Mouse (Mus musculus) left cerebral cortex, adult 8-10 months (tissue): ENCODE measurements around the gene 4931429L15Rik. TPM values are rescaled to one million over a fixed set of nuclear protein-coding genes. Genes with fewer than 3 reads are reported as not detected.

Experiments used
- DNase-seq, 2 experiments: peaks; one replicate each; pipeline ENCODE4 v3.0.0; 2022; ENCODE audit warnings: low spot score in 2 of 2
- total RNA-seq, 4 experiments: library from RNA; stranded (reverse); gene quantifications; 2 replicates each; pipeline ENCODE4 v1.2.4; 2022

Gene 4931429L15Rik
- total RNA-seq, 4 experiments from 2014 or later = not detected

DNA sequence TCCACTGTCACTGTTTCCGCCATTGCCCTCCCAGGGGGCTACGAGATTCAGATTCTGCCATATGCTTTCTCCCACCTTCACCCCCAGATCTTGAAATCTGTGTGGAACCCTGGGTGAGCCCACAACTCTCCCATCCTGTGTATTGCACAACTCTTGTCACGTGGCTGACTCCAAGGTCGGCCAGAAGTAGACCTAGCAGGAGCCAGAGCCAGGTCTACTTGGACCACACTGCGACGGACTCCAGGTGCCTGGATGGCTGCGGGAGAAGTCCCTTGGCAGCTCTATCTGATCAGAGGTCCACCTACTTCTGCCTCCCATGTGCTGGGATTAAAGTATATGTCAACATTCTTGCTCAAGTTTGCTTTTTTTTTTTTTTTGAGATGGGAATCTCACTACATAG, 58.7 kb downstream of the 4931429L15Rik start:
- no peak for DNase-seq

DNA sequence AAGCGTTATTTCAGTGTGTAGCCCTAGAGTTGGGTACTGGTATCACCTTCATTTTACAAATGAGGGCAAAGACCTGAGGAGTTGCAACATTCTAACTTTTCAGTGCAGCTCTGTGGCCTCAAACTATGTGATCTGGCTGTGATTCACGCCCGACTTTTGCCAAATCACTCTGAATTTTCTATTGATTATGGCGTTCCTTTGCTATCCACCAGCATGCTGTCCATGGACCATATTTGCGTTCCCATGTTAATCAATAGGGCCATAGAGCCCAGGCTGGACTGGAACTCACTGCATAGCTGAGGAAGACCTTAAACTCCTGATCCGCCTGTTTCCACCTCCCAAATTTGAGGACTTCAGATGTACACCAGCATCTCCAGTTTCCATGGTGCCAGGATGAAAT, 60.7 kb downstream of the 4931429L15Rik start:
- no peak for DNase-seq

DNA sequence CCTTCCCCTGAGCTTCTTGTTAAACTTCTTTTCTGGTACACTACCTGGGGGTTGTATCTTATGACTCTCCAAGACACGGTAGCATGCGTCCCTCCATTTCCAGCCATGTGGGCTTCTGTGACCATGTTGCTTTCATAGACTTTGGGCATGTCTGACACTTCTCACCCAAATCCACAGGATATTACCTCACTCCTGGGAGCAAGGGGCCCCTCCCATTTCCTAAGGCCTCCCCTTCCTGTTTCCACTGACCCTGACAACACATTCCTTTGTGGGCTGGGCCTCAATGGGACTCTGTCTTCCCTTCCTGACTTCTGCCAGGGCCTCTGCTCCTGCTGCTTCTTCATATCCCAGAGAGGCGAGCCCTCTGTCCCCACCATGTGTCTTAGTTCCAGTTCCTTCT, 62.2 kb downstream of the 4931429L15Rik start:
- no peak for DNase-seq

DNA sequence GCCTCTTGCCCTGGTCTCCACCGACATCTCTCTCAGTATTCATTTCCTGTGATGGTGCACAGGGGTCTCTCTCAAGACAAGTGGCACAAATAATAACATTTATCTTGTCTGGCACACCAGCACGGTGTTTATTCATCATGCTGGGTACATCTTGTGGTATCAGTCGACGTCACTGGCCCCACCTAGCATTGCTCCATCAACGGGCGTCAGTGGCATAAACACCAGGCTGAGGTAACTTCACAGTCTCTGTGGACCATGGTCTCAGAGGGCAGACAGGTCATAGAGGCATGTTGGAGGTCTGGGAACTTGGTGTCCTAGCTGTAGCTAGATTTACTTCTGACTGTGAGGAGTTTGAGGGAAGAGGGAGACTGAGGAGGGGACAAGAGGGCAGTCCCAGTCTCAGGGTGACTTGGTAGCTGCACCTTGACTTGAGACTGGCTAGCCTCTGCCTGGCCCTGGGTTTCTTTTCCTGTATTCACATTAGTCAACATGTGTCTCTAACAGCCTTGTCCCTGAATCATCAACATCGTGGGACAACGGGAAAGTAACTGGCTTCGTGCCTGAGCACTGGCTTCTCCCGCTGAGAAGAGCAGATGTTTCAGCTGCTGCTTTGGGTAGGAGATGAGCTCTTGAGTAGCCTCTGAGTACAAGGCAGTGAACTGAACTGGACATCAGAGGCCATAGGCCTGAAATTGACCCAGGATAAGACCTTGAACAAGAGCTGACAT, 63.0 kb downstream of the 4931429L15Rik start:
- no peak for DNase-seq

DNA sequence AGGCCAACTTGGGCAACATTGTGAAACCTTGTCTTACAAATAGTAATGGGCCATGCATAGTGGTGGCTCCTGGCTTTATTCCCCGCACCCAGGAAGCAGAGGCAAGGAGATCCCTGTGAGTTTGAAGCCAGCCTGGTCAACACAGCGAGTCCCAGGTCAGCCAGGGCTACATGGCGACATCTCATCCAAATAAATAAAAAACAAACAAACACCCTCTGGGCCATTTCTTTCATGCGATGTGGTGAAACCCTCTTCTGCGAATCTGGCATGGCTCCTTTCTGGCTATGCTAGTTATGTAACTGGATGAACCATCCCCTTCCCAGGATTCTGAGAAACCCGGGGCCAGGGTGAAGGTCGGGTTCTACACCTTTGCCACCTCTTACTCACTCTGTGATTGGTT, 63.6 kb downstream of the 4931429L15Rik start:
- no peak for DNase-seq

Other genes with a start within 250 kb of the 4931429L15Rik start
- gene Apoa1, start 91.4 kb downstream of the 4931429L15Rik start, total RNA-seq = under 1 TPM in 3 of 4 experiments, not detected in 1; 0.36 to 0.43 (median 0.37) TPM
- 1 to 10 TPM in 3 of 4 experiments, not detected in 1; 1.4 to 1.6 (median 1.6) TPM for gene Apoc3, start 84.3 kb downstream of the 4931429L15Rik start, total RNA-seq
- not detected for gene Apoa4, start 79.3 kb downstream of the 4931429L15Rik start, total RNA-seq
- gene Apoa5, start 51.4 kb downstream of the 4931429L15Rik start, total RNA-seq = not detected
- gene Zpr1, start 46.9 kb downstream of the 4931429L15Rik start, total RNA-seq = 10 to 100 TPM; 41.4 to 46.2 (median 43.4) TPM
- 10 to 100 TPM in 3 of 4 experiments, 1 to 10 TPM in 1; 9.3 to 13.8 (median 11.1) TPM for gene Bud13, start 37.0 kb downstream of the 4931429L15Rik start, total RNA-seq